Mouse (Mus musculus) lung, postnatal 0 days (tissue): ENCODE data around the gene Paox. TPM values are rescaled to one million over a fixed set of nuclear protein-coding genes. Genes with fewer than 3 reads are reported as not detected.
A peak's percentile ranks its signal among the peaks of the same experiment; 100 is the strongest.

Experiments used
- ATAC-seq: fragments of 200-750 bp; cut with Nextera tagmentation; 2 replicates; pipeline ENCODE4 v1.8.0; 2017; ENCODE audit warnings: moderate library complexity
- DNase-seq: peaks from one replicate; pipeline ENCODE4 v3.0.0-alpha.2; 2016; ENCODE audit warnings: low spot score
- H3K27ac ChIP-seq: fragments of 300-500 bp; sonication (generic); 2 replicates; pipeline ENCODE4 v1.5.1; 2014; ENCODE audit warnings: antibody characterized with exemption, mild to moderate bottlenecking, low read length, mixed read lengths
- H3K27me3 ChIP-seq: fragments of 300-500 bp; sonication (generic); replicated peaks from 2 replicates; pipeline ENCODE4 v1.6.1; 2014; ENCODE audit warnings: low read length, mixed read lengths; ENCODE audit not compliant: insufficient read depth
- H3K36me3 ChIP-seq: fragments of 300-500 bp; sonication (generic); 2 replicates; pipeline ENCODE4 v1.6.1; 2014; ENCODE audit warnings: low read length, mixed read lengths; ENCODE audit not compliant: insufficient read depth
- H3K4me1 ChIP-seq: fragments of 300-500 bp; sonication (generic); 2 replicates; pipeline ENCODE4 v1.6.1; 2014; ENCODE audit warnings: antibody characterized with exemption, low read depth, low read length, mixed read lengths; ENCODE audit not compliant: insufficient read depth
- H3K4me2 ChIP-seq: fragments of 300-500 bp; sonication (generic); replicated peaks from 2 replicates; pipeline ENCODE4 v1.6.1; 2014; ENCODE audit warnings: low read depth, mild to moderate bottlenecking, low read length, moderate library complexity, mixed read lengths
- H3K4me3 ChIP-seq: fragments of 300-500 bp; sonication (generic); 2 replicates; pipeline ENCODE4 v1.5.1; 2014; ENCODE audit warnings: low read depth, low read length
- H3K9ac ChIP-seq: fragments of 300-500 bp; sonication (generic); replicated peaks from 2 replicates; pipeline ENCODE4 v1.6.1; 2014; ENCODE audit warnings: low read depth, mild to moderate bottlenecking
- H3K9me3 ChIP-seq: fragments of 300-500 bp; sonication (generic); 2 replicates; pipeline ENCODE4 v1.6.1; 2016; ENCODE audit warnings: low read length, mixed read lengths
- CTCF ChIP-seq: IDR thresholded peaks from 2 replicates; pipeline ENCODE4 v1.5.1; 2016; ENCODE audit warnings: antibody characterized with exemption, mild to moderate bottlenecking
- EP300 ChIP-seq: IDR thresholded peaks from 2 replicates; pipeline ENCODE4 v1.6.1; 2016; ENCODE audit warnings: antibody characterized with exemption, mild to moderate bottlenecking, control low read depth
- WGBS: fragments of 180-500 bp; shearing (Covaris S2); extraction: QIAGEN DNeasy Blood & Tissue Kit; methylation state at CpG from one replicate; pipeline ENCODE4 v1.1.7; 2014; 5-methylcytosine and 5-hydroxymethylcytosine counted together
- polyA plus RNA-seq: library from polyadenylated mRNA; unstranded; fragments of >200 nt; fragmentation: Nextera tagmentation; extraction: Ambion mirVana; gene quantifications from 2 replicates; pipeline ENCODE4 v1.2.1, GENCODE M21; 2015

The Paox gene
- polyA plus RNA-seq, 1 experiment from 2014 or later = 17.3 TPM

DNA sequence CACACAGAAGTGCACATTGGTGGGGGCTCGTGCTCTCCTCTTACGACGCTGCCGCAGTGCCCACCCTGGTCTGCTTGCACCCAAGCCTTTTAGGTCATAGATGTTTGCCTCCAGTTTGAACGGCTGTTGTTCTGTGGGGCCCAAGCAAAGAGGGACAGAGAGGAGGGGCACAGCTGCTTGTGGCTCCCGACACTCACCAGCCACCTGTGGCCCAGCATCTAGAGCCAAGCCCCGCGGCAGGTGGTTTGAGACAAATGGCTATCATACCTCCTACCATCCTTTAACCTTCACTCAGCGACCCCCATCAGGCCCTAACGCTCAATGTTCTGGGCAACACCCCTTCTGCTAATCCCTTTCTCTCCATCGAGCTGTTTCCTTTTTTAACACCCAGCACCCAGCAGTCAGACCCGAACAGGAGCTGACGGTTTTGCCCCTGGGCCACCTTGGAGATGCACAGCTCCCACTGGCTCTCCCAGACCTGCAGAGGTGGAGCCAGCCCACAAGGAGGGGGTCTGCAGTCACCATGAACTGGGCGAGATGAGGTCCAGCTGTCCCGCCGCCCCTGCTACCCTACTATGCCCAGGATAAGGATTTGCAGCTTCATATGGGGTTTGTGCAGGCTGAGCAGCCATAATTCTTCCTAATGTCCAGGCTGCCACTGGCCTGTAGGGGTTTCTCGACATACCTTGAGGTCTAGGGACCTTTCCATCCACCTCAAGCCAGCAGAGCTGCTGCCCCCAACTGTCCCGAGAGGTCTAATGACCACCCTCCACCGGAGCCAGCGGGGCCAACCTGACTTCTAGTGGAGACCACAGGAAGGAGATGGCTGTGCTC is 34.0 kb upstream of the Paox start:
- 0 out of 2 replicates have a peak, but pooled peaks cover 21% of the 10 kb centered on the region for H3K27me3 ChIP-seq
- H3K36me3 ChIP-seq = no peaks in the 10 kb centered on the region
- no peak for ATAC-seq
- WGBS = 19% methylated on average over 20 of the region's 20 CpGs
- no peak overlapping the region for H3K9ac ChIP-seq
- H3K27ac ChIP-seq = no peak overlapping the region
- H3K9me3 ChIP-seq = no peaks in the 10 kb centered on the region
- DNase-seq = no peak
- no peak overlapping the region for H3K4me2 ChIP-seq
- no peaks in the 10 kb centered on the region for H3K4me1 ChIP-seq
- no peak for TF ChIP-seq EP300
- no peak for TF ChIP-seq CTCF
- no peak overlapping the region for H3K4me3 ChIP-seq

DNA sequence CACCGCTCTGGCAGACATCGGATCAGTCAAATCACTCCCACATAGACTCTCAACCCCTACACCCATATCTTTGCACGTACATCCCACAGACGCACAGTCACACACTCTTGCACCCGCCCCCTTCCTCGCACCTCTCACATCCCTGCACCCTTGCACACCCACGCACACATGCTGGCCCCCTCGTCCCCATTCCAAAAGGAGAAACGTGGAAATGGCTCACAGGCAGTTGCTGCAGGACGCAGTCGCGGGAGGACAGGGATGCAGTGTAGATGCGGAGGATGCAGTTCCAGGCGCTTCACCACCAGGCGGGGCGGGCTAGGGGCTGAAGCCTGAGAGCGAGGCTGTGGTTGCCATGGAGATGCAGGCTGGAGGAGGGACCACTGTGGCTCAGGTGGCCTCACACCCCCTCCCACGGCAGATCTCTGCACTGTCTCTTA is 33.3 kb upstream of the Paox start, which contains the start of gene Caly:
Caly (minus strand) TSS at position 307 of the 437 bp plus-strand sequence.
- Histone ChIP-seq H3K4me3 (no peak within 1 kb of the TSS), H3K4me1 (no peaks in the 10 kb centered on the region), H3K27me3 (0 out of 2 replicates have a peak, but pooled peaks cover 21% of the 10 kb centered on the region), H3K36me3 (no peaks in the 10 kb centered on the region), H3K4me2 (no peak within 1 kb of the TSS), H3K9ac (no peak within 1 kb of the TSS), H3K9me3 (no peaks in the 10 kb centered on the region), H3K27ac (no peak within 1 kb of the TSS)
- no peak for TF ChIP-seq EP300
- TF ChIP-seq CTCF = peak; percentile 57
- DNase-seq = peak; percentile 27
- WGBS = 7% methylated on average over 17 of the region's 18 CpGs
- no peak for ATAC-seq

DNA sequence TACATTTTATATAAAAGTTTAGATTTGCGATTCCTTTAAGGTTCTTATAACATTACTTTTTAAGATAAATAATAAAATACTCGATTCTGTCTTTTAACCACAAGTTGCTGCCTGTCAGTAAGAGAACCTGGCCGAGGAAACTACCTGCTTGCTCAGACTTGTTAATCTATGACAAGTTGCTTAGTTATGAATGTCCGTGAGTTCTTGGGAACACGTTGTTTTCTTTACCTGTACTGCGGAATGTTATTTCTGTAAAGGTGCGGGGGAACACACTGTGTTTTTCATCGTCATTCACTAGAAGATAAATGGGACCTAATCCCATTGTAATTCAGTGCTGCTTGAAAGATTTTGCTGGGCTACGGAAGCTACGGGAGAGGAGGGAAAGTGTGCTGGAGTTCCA is 25.0 kb upstream of the Paox start:
- DNase-seq = no peak
- 78% methylated on average over 10 of the region's 10 CpGs for WGBS
- H3K4me3 ChIP-seq = no peak overlapping the region
- H3K9ac ChIP-seq = no peak overlapping the region
- no peak overlapping the region for H3K4me2 ChIP-seq
- H3K36me3 ChIP-seq = no peaks in the 10 kb centered on the region
- no peak for ATAC-seq
- TF ChIP-seq EP300 (no peak), CTCF (no peak)
- no peaks in the 10 kb centered on the region for H3K9me3 ChIP-seq
- no peaks in the 10 kb centered on the region for H3K27me3 ChIP-seq
- H3K27ac ChIP-seq = no peak overlapping the region
- H3K4me1 ChIP-seq = no peaks in the 10 kb centered on the region

DNA sequence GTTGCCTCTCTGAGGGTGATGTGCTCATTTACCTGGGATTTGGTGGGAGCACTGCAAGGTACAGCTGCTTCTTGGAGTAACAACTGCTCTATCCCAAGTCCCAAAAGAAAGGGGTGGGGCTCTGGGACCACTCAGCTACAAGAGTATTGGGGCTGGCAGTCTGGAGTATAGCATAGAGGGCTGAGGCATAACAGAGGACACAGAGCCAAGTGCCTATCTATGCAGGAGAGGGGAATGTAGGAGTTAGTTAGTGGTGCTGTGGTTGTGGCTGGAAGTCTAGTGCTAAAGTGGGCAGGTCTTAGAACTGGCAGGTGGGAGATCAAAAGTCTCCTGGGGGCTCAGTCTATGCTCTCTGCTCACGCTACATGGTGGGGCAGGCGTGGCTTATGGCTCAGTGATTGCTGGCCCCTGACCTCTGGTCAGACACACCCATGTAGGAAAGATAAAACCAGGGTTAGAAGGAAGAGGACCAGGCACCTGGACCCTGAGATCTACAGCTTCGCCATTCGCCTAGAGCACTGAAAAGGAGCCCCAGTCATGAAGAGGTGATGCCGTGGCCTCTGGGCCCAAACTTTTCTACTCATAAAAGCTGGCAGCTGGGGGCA is 22.6 kb upstream of the Paox start, which contains the start of gene Prap1:
Prap1 (plus strand) TSS at position 472 of the 605 bp plus-strand sequence.
- Histone ChIP-seq H3K9ac (no peak within 1 kb of the TSS), H3K27me3 (no peaks in the 10 kb centered on the region), H3K4me1 (no peaks in the 10 kb centered on the region), H3K4me2 (no peak within 1 kb of the TSS), H3K4me3 (no peak within 1 kb of the TSS), H3K9me3 (no peaks in the 10 kb centered on the region), H3K27ac (no peak within 1 kb of the TSS), H3K36me3 (no peaks in the 10 kb centered on the region)
- WGBS = 63% methylated on average over 5 of the region's 5 CpGs
- no peak for TF ChIP-seq CTCF
- no peak for TF ChIP-seq EP300
- no peak for ATAC-seq
- DNase-seq = no peak

DNA sequence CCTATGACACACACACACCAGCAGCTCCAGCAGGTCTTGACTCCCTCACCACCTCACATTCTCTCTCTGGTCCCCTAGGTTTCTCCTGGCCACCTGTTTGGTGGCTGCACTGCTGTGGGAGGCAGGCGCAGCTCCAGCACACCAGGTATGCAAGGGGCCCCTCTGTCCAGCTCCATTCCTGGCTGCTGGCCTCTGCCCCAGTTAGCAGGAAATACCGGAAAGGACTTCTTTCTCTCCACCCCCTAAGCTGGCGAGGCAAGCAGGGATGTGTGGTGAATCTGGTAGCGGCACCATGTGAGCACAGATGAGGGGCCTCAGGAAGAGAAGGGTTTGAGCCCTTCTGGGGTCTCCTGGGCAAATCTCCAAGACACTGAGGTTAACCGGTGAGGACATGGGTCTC is 20.6 kb upstream of the Paox start:
- no peak overlapping the region for H3K9ac ChIP-seq
- DNase-seq (no peak), ATAC-seq (no peak)
- no peaks in the 10 kb centered on the region for H3K4me1 ChIP-seq
- no peak overlapping the region for H3K4me2 ChIP-seq
- H3K27me3 ChIP-seq = no peaks in the 10 kb centered on the region
- H3K36me3 ChIP-seq = no peaks in the 10 kb centered on the region
- no peak for TF ChIP-seq EP300
- no peak for TF ChIP-seq CTCF
- H3K9me3 ChIP-seq = no peaks in the 10 kb centered on the region
- no peak overlapping the region for H3K27ac ChIP-seq
- 36% methylated on average over 5 of the region's 5 CpGs for WGBS
- no peak overlapping the region for H3K4me3 ChIP-seq

DNA sequence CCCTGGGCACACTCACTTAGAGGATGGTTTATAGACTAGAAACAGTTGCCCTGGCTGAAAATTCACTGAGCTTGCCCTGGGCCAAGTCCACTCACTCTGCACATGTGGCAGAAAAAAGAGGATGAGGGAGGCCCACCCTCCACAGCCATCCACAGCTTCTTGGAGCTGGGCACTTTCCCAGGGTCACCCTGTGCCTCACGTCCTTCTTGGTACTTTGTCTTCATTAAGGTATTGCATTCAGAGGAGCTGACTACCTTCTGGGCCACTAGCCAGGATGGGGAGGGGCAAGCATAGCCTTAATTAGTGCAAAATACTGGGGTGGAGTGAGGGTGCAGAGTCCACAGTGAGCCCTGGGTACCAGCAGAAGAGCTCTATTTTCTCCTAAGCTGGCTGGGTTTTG is 20.0 kb upstream of the Paox start:
- 22% methylated on average over 1 of the region's 1 CpGs for WGBS
- no peak overlapping the region for H3K4me2 ChIP-seq
- H3K9me3 ChIP-seq = no peaks in the 10 kb centered on the region
- ATAC-seq = no peak
- no peak overlapping the region for H3K27ac ChIP-seq
- no peak for DNase-seq
- no peaks in the 10 kb centered on the region for H3K36me3 ChIP-seq
- no peak overlapping the region for H3K4me3 ChIP-seq
- TF ChIP-seq CTCF (no peak), EP300 (no peak)
- no peaks in the 10 kb centered on the region for H3K4me1 ChIP-seq
- H3K27me3 ChIP-seq = no peaks in the 10 kb centered on the region
- no peak overlapping the region for H3K9ac ChIP-seq
